Comparison of ENCODE assay signal across 40 mouse cellular contexts in the genomic region with DNA sequence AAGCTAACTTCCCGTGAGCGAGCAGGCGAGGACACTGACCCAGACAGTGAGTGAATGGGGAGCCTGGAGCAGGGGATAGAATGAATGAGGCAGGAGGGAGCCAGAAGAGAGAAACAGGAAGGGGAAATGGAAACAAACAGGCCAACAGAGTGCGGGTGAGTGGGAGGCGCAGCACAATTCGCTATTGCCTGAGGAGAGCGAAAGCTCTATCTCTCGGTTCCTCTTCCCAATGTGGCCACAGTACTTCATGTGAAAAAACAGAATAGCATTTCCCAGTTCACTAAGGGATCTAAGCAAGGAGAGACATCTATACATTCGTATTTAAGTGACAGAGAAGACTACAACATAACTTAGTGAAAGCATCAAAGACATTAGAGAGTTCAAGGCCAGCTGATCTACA. TPM values are rescaled to one million over a fixed set of nuclear protein-coding genes. Genes with fewer than 3 reads are reported as not detected.
"Had no signal": no experiment of that assay in that cellular context is flagged by ENCODE, and none has a peak within 500 bp of the region (broad histone marks: within the 10 kb centered on the region; RNA-seq: fewer than 3 reads in every experiment).

No protein-coding gene starts in this region.

- ATAC-seq: hindbrain, postnatal 0 days; intestine, embryonic 16.5 days; liver, embryonic 12.5 days had no signal

- H3K9me3 ChIP-seq: hindbrain, embryonic 13.5 days; hindbrain, embryonic 15.5 days; kidney, embryonic 15.5 days; limb, embryonic 13.5 days; limb, embryonic 15.5 days; liver, embryonic 12.5 days had no signal

- H3K4me1 ChIP-seq: limb, embryonic 15.5 days had no signal

- H3K9ac ChIP-seq: hindbrain, embryonic 13.5 days; hindbrain, embryonic 15.5 days; kidney, embryonic 15.5 days; limb, embryonic 13.5 days; limb, embryonic 15.5 days; liver, embryonic 12.5 days had no signal

- H3K27me3 ChIP-seq: hindbrain, embryonic 13.5 days; hindbrain, embryonic 15.5 days; kidney, embryonic 15.5 days; limb, embryonic 13.5 days; limb, embryonic 15.5 days; liver, embryonic 12.5 days had no signal

- H3K4me3 ChIP-seq: gastrocnemius, adult 2 months; hindbrain, embryonic 13.5 days; hindbrain, embryonic 15.5 days; kidney, embryonic 15.5 days; limb, embryonic 13.5 days; limb, embryonic 15.5 days; liver, embryonic 12.5 days had no signal

- DNase-seq: gastrocnemius, adult 2 months; gastrocnemius, postnatal 10 days; gastrocnemius, postnatal 25 days; heart, postnatal 14 days; heart, postnatal 36 days; kidney, adult 11 months; kidney, adult 2 months; kidney, adult 9 months; kidney, postnatal 14 days; kidney, postnatal 36 days; layer of hippocampus, adult 9-11 months; layer of hippocampus, postnatal 36 days; left cerebral cortex, postnatal 4 days had no signal

- H3K27ac ChIP-seq: gastrocnemius, adult 2 months; hindbrain, embryonic 13.5 days; hindbrain, embryonic 15.5 days; hindbrain, postnatal 0 days; kidney, embryonic 15.5 days; kidney, postnatal 0 days; limb, embryonic 13.5 days; limb, embryonic 15.5 days; liver, embryonic 12.5 days had no signal

- H3K4me2 ChIP-seq: heart, embryonic 11.5 days; hindbrain, embryonic 13.5 days; hindbrain, embryonic 15.5 days; kidney, embryonic 15.5 days; limb, embryonic 13.5 days; limb, embryonic 15.5 days; liver, embryonic 12.5 days had no signal

RNA-seq across cellular contexts. Expression of gene Nkapl, which starts 21.5 kb away (rescaled TPM):
- polyA plus RNA-seq: large intestine, adult 2 months had no signal

RNA-seq across cellular contexts. Expression of gene Gm10065, which starts 32.4 kb away (rescaled TPM):
- total RNA-seq: gastrocnemius, adult 2 months; gastrocnemius, postnatal 10 days; gastrocnemius, postnatal 25 days; gastrocnemius, postnatal 4 days; heart, adult 18-20 months; heart, postnatal 14 days; heart, postnatal 36 days; hematopoietic stem cell, adult 5-6 weeks; hindbrain, postnatal 0 days; layer of hippocampus, adult 18-20 months; layer of hippocampus, adult 8-10 months; layer of hippocampus, postnatal 14 days; layer of hippocampus, postnatal 36 days; left cerebral cortex, adult 18-20 months; left cerebral cortex, adult 8-10 months; left cerebral cortex, postnatal 10 days; left cerebral cortex, postnatal 25 days; left cerebral cortex, postnatal 4 days; liver, adult 2 months had no signal
- polyA plus RNA-seq: frontal cortex, adult 2 months; heart, embryonic 11.5 days; heart, embryonic 14.5 days; heart, embryonic 16.5 days; hindbrain, embryonic 11.5 days; hindbrain, embryonic 13.5 days; hindbrain, embryonic 15.5 days; hindbrain, postnatal 0 days; intestine, embryonic 14.5 days; intestine, embryonic 16.5 days; kidney, adult 2 months; kidney, embryonic 15.5 days; kidney, postnatal 0 days; large intestine, adult 2 months; limb, embryonic 13.5 days; limb, embryonic 15.5 days; liver, adult 2 months; liver, embryonic 12.5 days had no signal
